Mouse (Mus musculus) lung, postnatal 10 days (tissue): ENCODE results near the gene Tspan12.

ENCODE experiments used
- DNase-seq: peaks from one replicate; pipeline ENCODE4 v3.0.0; 2021

Tspan12 gene

GRCm38 (mm10) chr6:21767787-21768221 lies 84.5 kb downstream of the Tspan12 start:
- DNase-seq, result peak; percentile 19

- DNase-seq, result no peak
These were observed 104.8 kb downstream of the Tspan12 start for GRCm38 (mm10) chr6:21747536-21747935.

- DNase-seq, result no peak
These were observed 107.6 kb downstream of the Tspan12 start for GRCm38 (mm10) chr6:21744615-21745266.

GRCm38 (mm10) chr6:21740606-21741005 lies 111.7 kb downstream of the Tspan12 start:
- DNase-seq, result no peak

- DNase-seq, result no peak
These were observed 130.1 kb downstream of the Tspan12 start for GRCm38 (mm10) chr6:21722238-21722637.
